Mouse (Mus musculus): Measurements from ENCODE around the gene Tac2.
"Not testable (repeated sequence)": the region's sequence is repeated elsewhere in the genome, so short reads cannot be mapped to it uniquely, and the experiment has no call there.

Tac2 gene

GRCm38 (mm10) chr10:127755770-127756468, 31.6 kb downstream of the Tac2 start:
- DNase-seq (ENCODE audit: low spot score), result peak; percentile 25

- DNase-seq (ENCODE audit: low spot score), result no peak
Observed at GRCm38 (mm10) chr10:127759181-127760110, 35.2 kb downstream of the Tac2 start, which contains the start of the genes Rdh1 and Rdh16f1. Gene Rdh1 (plus strand): TSS chr10:127759721. Gene Rdh16f1 (plus strand): TSS chr10:127759787.

- not testable (repeated sequence) for DNase-seq (ENCODE audit: low spot score)
Observed at GRCm38 (mm10) chr10:127762926-127763325, 38.6 kb downstream of the Tac2 start.

- DNase-seq (ENCODE audit: low spot score), result no peak
Observed at GRCm38 (mm10) chr10:127763914-127764680, 39.8 kb downstream of the Tac2 start.

GRCm38 (mm10) chr10:127766564-127766963, 42.3 kb downstream of the Tac2 start:
- no peak for DNase-seq (ENCODE audit: low spot score)

GRCm38 (mm10) chr10:127776011-127776410, 51.7 kb downstream of the Tac2 start, which contains the start of gene Rdh9:
Gene Rdh9 (plus strand): TSS chr10:127776386.
- DNase-seq (ENCODE audit: low spot score), result no peak
